Mouse (Mus musculus): Measurements from ENCODE around the gene Cog4. TPM values are rescaled to one million over a fixed set of nuclear protein-coding genes. Genes with fewer than 3 reads are reported as not detected.
"Not testable (repeated sequence)": the region's sequence is repeated elsewhere in the genome, so short reads cannot be mapped to it uniquely, and the experiment has no call there.

Gene Cog4
- polyA plus RNA-seq, 1 experiment from 2014 or later: 70.0 TPM

- no peaks in the 10 kb centered on the region for H3K9me3 ChIP-seq
- H3K27ac ChIP-seq: peak overlapping the region; percentile 94
- no peaks in the 10 kb centered on the region for H3K27me3 ChIP-seq (ENCODE audit: insufficient read depth, poor library complexity, severe bottlenecking)
- peak overlapping the region; percentile 86 for H3K4me3 ChIP-seq
- WGBS: 10% methylated on average over 17 of the region's 17 CpGs
- H3K36me3 ChIP-seq: peaks cover 52% of the 10 kb centered on the region
- DNase-seq (ENCODE audit: low spot score): no peak
- H3K4me1 ChIP-seq: peaks cover 20% of the 10 kb centered on the region
Observed at GRCm38 (mm10) chr8:110845821-110846404, 487 bp upstream of the Cog4 start.

GRCm38 (mm10) chr8:110847171-110847549 is 760 bp downstream of the Cog4 start:
- peak overlapping the region; percentile 86 for H3K4me3 ChIP-seq
- H3K9me3 ChIP-seq: no peaks in the 10 kb centered on the region
- H3K4me1 ChIP-seq: peaks cover 20% of the 10 kb centered on the region
- peak overlapping the region; percentile 94 for H3K27ac ChIP-seq
- 1% methylated on average over 13 of the region's 13 CpGs for WGBS
- no peak for DNase-seq (ENCODE audit: low spot score)
- H3K27me3 ChIP-seq (ENCODE audit: insufficient read depth, poor library complexity, severe bottlenecking): no peaks in the 10 kb centered on the region
- H3K36me3 ChIP-seq: peaks cover 52% of the 10 kb centered on the region

GRCm38 (mm10) chr8:110847645-110848495 is 1.5 kb downstream of the Cog4 start:
- H3K27me3 ChIP-seq (ENCODE audit: insufficient read depth, poor library complexity, severe bottlenecking): no peaks in the 10 kb centered on the region
- peaks cover 20% of the 10 kb centered on the region for H3K4me1 ChIP-seq
- no peak for DNase-seq (ENCODE audit: low spot score)
- no peaks in the 10 kb centered on the region for H3K9me3 ChIP-seq
- peaks cover 52% of the 10 kb centered on the region for H3K36me3 ChIP-seq
- WGBS: 47% methylated on average over 14 of the region's 14 CpGs
- peak overlapping the region; percentile 94; the same call in 1 of the 2 replicates for H3K27ac ChIP-seq
- H3K4me3 ChIP-seq: peak overlapping the region; percentile 86

- Histone ChIP-seq H3K27me3 (ENCODE audit: insufficient read depth, poor library complexity, severe bottlenecking) (no peaks in the 10 kb centered on the region), H3K36me3 (peaks cover 65% of the 10 kb centered on the region), H3K4me3 (no peak overlapping the region), H3K9me3 (no peaks in the 10 kb centered on the region), H3K4me1 (peaks cover 11% of the 10 kb centered on the region), H3K27ac (no peak overlapping the region)
- no peak for DNase-seq (ENCODE audit: low spot score)
- 93% methylated on average over 10 of the region's 10 CpGs for WGBS
Observed at GRCm38 (mm10) chr8:110851186-110851585, 4.8 kb downstream of the Cog4 start.

- not testable (repeated sequence) for DNase-seq (ENCODE audit: low spot score); H3K27ac ChIP-seq; H3K9me3 ChIP-seq; H3K27me3 ChIP-seq (ENCODE audit: insufficient read depth, poor library complexity, severe bottlenecking); H3K4me3 ChIP-seq; H3K4me1 ChIP-seq
- H3K36me3 ChIP-seq: peaks cover 95% of the 10 kb centered on the region
- 91% methylated on average over 4 of the region's 4 CpGs for WGBS
Observed at GRCm38 (mm10) chr8:110856073-110856472, 9.7 kb downstream of the Cog4 start.

- Histone ChIP-seq H3K9me3 (no peaks in the 10 kb centered on the region), H3K36me3 (peaks cover 94% of the 10 kb centered on the region), H3K4me3 (no peak overlapping the region), H3K27me3 (ENCODE audit: insufficient read depth, poor library complexity, severe bottlenecking) (no peaks in the 10 kb centered on the region), H3K4me1 (no peaks in the 10 kb centered on the region), H3K27ac (no peak overlapping the region)
- WGBS: 89% methylated on average over 5 of the region's 5 CpGs
- DNase-seq (ENCODE audit: low spot score): no peak
Observed at GRCm38 (mm10) chr8:110856760-110857461, 10.5 kb downstream of the Cog4 start.

- DNase-seq (ENCODE audit: low spot score): no peak
- Histone ChIP-seq H3K36me3 (peaks cover 94% of the 10 kb centered on the region), H3K4me3 (no peak overlapping the region), H3K4me1 (no peaks in the 10 kb centered on the region), H3K9me3 (no peaks in the 10 kb centered on the region), H3K27ac (no peak overlapping the region), H3K27me3 (ENCODE audit: insufficient read depth, poor library complexity, severe bottlenecking) (no peaks in the 10 kb centered on the region)
- WGBS: 83% methylated on average over 7 of the region's 7 CpGs
Observed at GRCm38 (mm10) chr8:110859651-110860501, 13.5 kb downstream of the Cog4 start.

- H3K9me3 ChIP-seq; H3K27ac ChIP-seq; H3K27me3 ChIP-seq (ENCODE audit: insufficient read depth, poor library complexity, severe bottlenecking); DNase-seq (ENCODE audit: low spot score); H3K4me1 ChIP-seq; H3K4me3 ChIP-seq: not testable (repeated sequence)
- WGBS: 89% methylated on average over 7 of the region's 7 CpGs
- H3K36me3 ChIP-seq: peaks cover 96% of the 10 kb centered on the region
Observed at GRCm38 (mm10) chr8:110861347-110862025, 15.1 kb downstream of the Cog4 start.

GRCm38 (mm10) chr8:110870501-110870900 is 24.1 kb downstream of the Cog4 start:
- Histone ChIP-seq H3K4me1 (no peaks in the 10 kb centered on the region), H3K36me3 (peaks cover 99% of the 10 kb centered on the region), H3K27me3 (ENCODE audit: insufficient read depth, poor library complexity, severe bottlenecking) (no peaks in the 10 kb centered on the region), H3K27ac (no peak overlapping the region), H3K9me3 (no peaks in the 10 kb centered on the region), H3K4me3 (no peak overlapping the region)
- DNase-seq (ENCODE audit: low spot score): no peak
- 97% methylated on average over 2 of the region's 2 CpGs for WGBS

GRCm38 (mm10) chr8:110877862-110878261 is 31.5 kb downstream of the Cog4 start:
- no peak for DNase-seq (ENCODE audit: low spot score)
- Histone ChIP-seq H3K9me3 (no peaks in the 10 kb centered on the region), H3K36me3 (peaks cover 96% of the 10 kb centered on the region), H3K27ac (no peak overlapping the region), H3K4me3 (no peak overlapping the region), H3K27me3 (ENCODE audit: insufficient read depth, poor library complexity, severe bottlenecking) (no peaks in the 10 kb centered on the region), H3K4me1 (no peaks in the 10 kb centered on the region)
- WGBS: 83% methylated on average over 4 of the region's 4 CpGs

GRCm38 (mm10) chr8:110881741-110882310 is 35.4 kb downstream of the Cog4 start:
- Histone ChIP-seq H3K9me3 (no peaks in the 10 kb centered on the region), H3K36me3 (peaks cover 93% of the 10 kb centered on the region), H3K4me3 (no peak overlapping the region), H3K27me3 (ENCODE audit: insufficient read depth, poor library complexity, severe bottlenecking) (no peaks in the 10 kb centered on the region), H3K4me1 (no peaks in the 10 kb centered on the region), H3K27ac (no peak overlapping the region)
- DNase-seq (ENCODE audit: low spot score): no peak
- 95% methylated on average over 10 of the region's 10 CpGs for WGBS

- H3K36me3 ChIP-seq: peaks cover 94% of the 10 kb centered on the region
- H3K4me1 ChIP-seq: no peaks in the 10 kb centered on the region; the same call in 1 of the 2 replicates
- no peak overlapping the region for H3K27ac ChIP-seq
- no peaks in the 10 kb centered on the region for H3K9me3 ChIP-seq
- DNase-seq (ENCODE audit: low spot score): no peak
- no peak overlapping the region for H3K4me3 ChIP-seq
- no peaks in the 10 kb centered on the region for H3K27me3 ChIP-seq (ENCODE audit: insufficient read depth, poor library complexity, severe bottlenecking)
- 93% methylated on average over 18 of the region's 18 CpGs for WGBS
Observed at GRCm38 (mm10) chr8:110883824-110884223, 37.4 kb downstream of the Cog4 start.
